Mouse (Mus musculus) ES-Bruce4 (cell line): Measurements from ENCODE around the gene Cops3. TPM values are rescaled to one million over a fixed set of nuclear protein-coding genes. Genes with fewer than 3 reads are reported as not detected.

Experiments used
- H3K27ac ChIP-seq: 2 replicates; pipeline ENCODE4 v1.5.1; 2012; ENCODE audit warnings: low read length, inconsistent platforms; ENCODE audit not compliant: insufficient read depth
- H3K27me3 ChIP-seq: 2 replicates; pipeline ENCODE4 v1.6.1; 2012; ENCODE audit warnings: mild to moderate bottlenecking, low read length, inconsistent platforms; ENCODE audit not compliant: control insufficient read depth, poor library complexity, insufficient read depth, severe bottlenecking
- H3K36me3 ChIP-seq: 2 replicates; pipeline ENCODE4 v1.6.1; 2012; ENCODE audit warnings: inconsistent platforms, mild to moderate bottlenecking, low read length, moderate library complexity; ENCODE audit not compliant: control insufficient read depth, poor library complexity, insufficient read depth, severe bottlenecking
- H3K4me1 ChIP-seq: one replicate; pipeline ENCODE4 v1.8.1; 2011; ENCODE audit warnings: low read length; ENCODE audit not compliant: control insufficient read depth, insufficient read depth
- H3K4me3 ChIP-seq: 2 replicates; pipeline ENCODE4 v1.5.1; 2011; ENCODE audit warnings: low read depth, mild to moderate bottlenecking, low read length
- H3K9ac ChIP-seq: 2 replicates; pipeline ENCODE4 v1.6.1; 2012; ENCODE audit warnings: low read depth, mild to moderate bottlenecking, inconsistent platforms; ENCODE audit not compliant: poor library complexity, severe bottlenecking
- H3K9me3 ChIP-seq: replicated peaks from 2 replicates; pipeline ENCODE4 v1.6.1; 2012; ENCODE audit warnings: mild to moderate bottlenecking, low read length, inconsistent platforms; ENCODE audit not compliant: control insufficient read depth, poor library complexity, insufficient read depth, severe bottlenecking
- CTCF ChIP-seq: IDR thresholded peaks from one replicate; pipeline ENCODE4 v1.8.1; 2011; ENCODE audit warnings: low read depth, low read length
- EP300 ChIP-seq: IDR thresholded peaks from 2 replicates; pipeline ENCODE4 v1.6.1; 2011; ENCODE audit warnings: low read depth, low read length; ENCODE audit not compliant: insufficient read depth
- POLR2A ChIP-seq: IDR thresholded peaks from one replicate; pipeline ENCODE4 v1.8.1; 2011; ENCODE audit warnings: low read length; ENCODE audit not compliant: insufficient read depth
- polyA plus RNA-seq: library from polyadenylated mRNA; stranded (reverse); fragments of >200 nt; gene quantifications from 2 replicates; pipeline ENCODE4 v1.2.4, GENCODE M21; 2011; ENCODE audit warnings: low read depth; ENCODE audit not compliant: missing spikeins, insufficient read depth, insufficient read length

Cops3 gene
- polyA plus RNA-seq, 1 experiment = 131 TPM

DNA sequence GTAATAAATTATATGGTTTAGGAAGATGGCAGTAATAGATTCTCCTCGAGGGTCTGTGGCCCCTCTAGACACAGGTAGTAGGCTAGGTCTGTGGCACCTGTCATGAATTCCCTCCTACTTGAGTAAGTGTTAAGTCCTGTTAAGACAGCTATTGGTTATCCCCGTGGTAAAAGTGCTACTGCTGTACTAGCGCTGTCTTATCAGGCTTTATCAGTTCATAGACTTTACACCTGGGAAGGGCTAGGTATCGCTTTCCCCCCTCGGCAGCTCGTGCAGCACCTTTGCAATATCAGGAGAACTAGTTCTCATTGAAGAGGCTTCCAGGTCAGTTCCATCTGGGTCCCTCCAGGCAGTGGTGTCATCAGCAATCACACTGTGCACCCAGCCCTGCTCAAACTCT is 24.7 kb upstream of the Cops3 start:
- no peak overlapping the region for H3K4me3 ChIP-seq
- no peak for TF ChIP-seq EP300
- no peak for TF ChIP-seq POLR2A
- TF ChIP-seq CTCF = no peak
- H3K9me3 ChIP-seq = no peaks in the 10 kb centered on the region
- H3K27ac ChIP-seq = no peak overlapping the region
- no peak overlapping the region for H3K9ac ChIP-seq
- H3K36me3 ChIP-seq = no peaks in the 10 kb centered on the region
- H3K27me3 ChIP-seq = no peaks in the 10 kb centered on the region
- peaks cover 6% of the 10 kb centered on the region for H3K4me1 ChIP-seq

DNA sequence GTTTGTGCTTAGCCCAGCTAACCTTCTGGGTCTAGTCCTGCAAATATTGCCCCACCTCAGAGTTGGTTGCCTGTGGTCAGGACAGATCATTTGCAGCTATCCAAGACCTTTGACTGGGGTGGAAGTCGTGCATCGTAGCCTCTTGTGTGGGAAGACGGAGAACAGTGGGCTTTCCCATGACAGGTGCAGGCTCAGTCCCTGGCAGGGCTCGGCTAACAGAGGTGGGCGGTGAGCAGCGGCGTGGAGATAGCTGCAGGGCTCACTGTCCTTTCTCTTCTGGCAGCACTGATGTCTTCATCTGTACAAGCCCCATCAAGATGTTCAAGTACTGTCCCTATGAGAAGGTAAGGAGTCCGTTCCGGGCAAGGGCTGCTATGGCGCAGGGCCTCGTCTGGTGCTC is 20.8 kb upstream of the Cops3 start:
- Histone ChIP-seq H3K9ac (no peak overlapping the region), H3K9me3 (no peaks in the 10 kb centered on the region), H3K27me3 (no peaks in the 10 kb centered on the region), H3K36me3 (no peaks in the 10 kb centered on the region), H3K27ac (no peak overlapping the region), H3K4me3 (no peak overlapping the region), H3K4me1 (peaks cover 6% of the 10 kb centered on the region)
- TF ChIP-seq POLR2A = no peak
- TF ChIP-seq EP300 = no peak
- no peak for TF ChIP-seq CTCF

DNA sequence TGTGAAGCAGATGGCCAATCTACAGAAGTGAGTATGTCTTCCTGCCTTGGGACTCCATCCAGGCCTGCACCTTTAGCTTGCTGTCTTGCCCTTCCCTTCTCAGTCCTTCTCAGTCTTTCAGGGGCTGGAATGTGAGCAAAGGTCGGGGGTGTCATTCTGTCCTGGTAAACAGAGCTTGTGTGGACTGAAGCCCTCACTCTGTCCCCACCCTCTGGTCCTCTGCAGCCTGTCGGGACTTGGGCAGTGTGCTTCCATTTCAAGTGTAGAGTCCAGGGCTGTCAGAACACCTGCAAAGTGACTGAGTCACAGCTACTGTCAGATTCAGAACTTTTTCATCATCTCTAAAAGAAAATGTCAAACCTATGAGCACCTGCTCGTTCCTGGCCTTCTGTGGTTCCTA is 13.2 kb upstream of the Cops3 start:
- H3K4me3 ChIP-seq = no peak overlapping the region
- H3K27me3 ChIP-seq = no peaks in the 10 kb centered on the region
- H3K36me3 ChIP-seq = no peaks in the 10 kb centered on the region
- no peak overlapping the region for H3K27ac ChIP-seq
- no peak overlapping the region for H3K9ac ChIP-seq
- H3K9me3 ChIP-seq = no peaks in the 10 kb centered on the region
- TF ChIP-seq POLR2A = no peak
- no peak for TF ChIP-seq CTCF
- TF ChIP-seq EP300 = no peak
- H3K4me1 ChIP-seq = no peaks in the 10 kb centered on the region

DNA sequence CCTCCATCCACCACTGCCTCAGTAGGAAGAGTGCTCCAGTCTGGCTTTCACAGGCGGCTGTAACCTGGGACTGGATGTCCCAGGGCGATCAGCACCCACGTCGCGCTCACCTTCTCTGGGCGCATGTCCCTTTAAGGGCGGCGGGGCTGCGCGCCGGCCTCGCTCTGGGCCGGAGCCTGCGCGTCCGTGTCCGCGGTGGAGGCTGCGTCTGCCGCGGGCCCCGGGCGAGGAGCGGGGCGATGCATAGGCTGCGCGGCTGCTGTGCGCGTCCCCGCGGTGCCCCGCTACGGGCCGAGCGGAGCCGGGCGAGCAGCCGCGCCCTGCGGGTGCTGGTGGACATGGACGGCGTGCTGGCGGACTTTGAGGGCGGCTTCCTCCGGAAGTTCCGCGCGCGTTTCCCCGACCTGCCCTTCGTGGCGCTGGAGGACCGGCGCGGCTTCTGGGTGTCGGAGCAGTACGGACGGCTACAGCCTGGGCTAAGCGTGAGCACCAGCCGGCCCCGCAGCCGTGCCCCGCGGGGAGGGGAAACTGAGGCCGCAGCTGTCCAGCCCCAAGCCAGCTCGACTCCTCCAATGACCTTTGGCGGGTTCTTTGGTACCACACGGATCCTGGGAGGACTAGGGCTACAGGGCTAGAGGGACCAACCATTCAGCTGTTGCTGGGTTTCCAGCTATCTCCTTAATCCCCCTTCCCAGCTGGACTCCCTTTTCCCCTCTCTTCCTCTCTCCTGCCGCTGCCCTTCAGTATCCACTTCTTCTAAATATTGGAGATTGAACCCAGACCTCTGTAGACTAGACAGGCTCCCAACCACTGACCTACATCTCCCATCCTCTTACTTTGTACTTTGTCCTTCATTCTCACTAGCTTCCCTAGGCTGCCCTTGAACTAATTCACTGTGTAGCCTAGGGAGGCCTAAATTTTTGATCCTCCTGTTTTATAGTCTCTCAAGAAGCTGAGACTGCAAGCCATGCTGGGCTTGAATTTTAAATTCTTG is 8.6 kb upstream of the Cops3 start:
- Histone ChIP-seq H3K9me3 (no peaks in the 10 kb centered on the region), H3K27ac (no peak overlapping the region), H3K4me1 (no peaks in the 10 kb centered on the region), H3K4me3 (peak overlapping the region; percentile 85), H3K9ac (peak overlapping the region; percentile 69), H3K36me3 (no peaks in the 10 kb centered on the region), H3K27me3 (no peaks in the 10 kb centered on the region)
- TF ChIP-seq POLR2A = no peak
- no peak for TF ChIP-seq CTCF
- no peak for TF ChIP-seq EP300

DNA sequence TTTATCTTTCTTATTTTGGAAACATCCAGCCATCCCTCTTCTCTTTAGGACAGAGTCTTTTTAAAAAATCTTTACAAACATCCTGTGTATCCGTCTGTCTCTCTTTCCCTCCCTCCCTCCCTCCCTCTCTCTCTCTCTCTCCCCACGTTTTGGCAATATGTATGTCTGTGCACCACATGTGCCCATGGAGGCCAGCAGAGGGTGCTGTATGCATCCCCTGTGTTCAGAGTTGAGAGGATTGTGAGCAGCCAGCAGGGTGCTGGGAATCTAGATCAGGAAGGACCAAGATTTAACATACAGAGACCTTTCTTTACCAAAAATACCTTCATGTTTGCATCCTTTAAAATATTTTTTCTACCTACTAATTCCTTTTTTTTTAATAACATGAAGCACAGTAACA is 7.5 kb upstream of the Cops3 start:
- 0 out of 2 replicates have a peak, but pooled peaks have one; percentile 17 for TF ChIP-seq EP300
- TF ChIP-seq CTCF = peak; percentile 92
- TF ChIP-seq POLR2A = no peak

DNA sequence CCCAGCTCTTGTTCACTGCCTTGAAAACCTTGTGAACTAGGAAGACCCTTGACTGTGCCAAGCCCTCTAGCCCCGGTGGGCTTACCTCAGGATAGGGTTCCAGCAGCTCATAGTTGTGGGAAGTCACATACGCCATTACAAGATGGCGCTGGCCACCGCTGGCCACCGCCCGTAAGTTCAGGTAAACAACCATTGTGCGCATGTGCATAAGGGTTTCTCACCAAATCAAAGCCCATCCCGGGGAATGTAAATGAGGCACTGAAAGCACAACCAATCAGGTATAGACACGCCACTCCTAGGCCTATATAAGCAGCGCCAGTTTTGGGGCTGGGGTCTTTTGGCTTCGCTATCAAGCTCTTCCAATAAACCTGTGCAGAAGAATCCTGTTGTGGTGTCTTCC is 6.7 kb upstream of the Cops3 start:
- no peaks in the 10 kb centered on the region for H3K4me1 ChIP-seq
- no peak overlapping the region for H3K9ac ChIP-seq
- H3K4me3 ChIP-seq = no peak overlapping the region
- no peaks in the 10 kb centered on the region for H3K27me3 ChIP-seq
- no peaks in the 10 kb centered on the region for H3K9me3 ChIP-seq
- H3K27ac ChIP-seq = no peak overlapping the region
- H3K36me3 ChIP-seq = no peaks in the 10 kb centered on the region
- TF ChIP-seq EP300 = no peak
- no peak for TF ChIP-seq POLR2A
- TF ChIP-seq CTCF = no peak

More for the DNA sequence above, 7.5 kb upstream of the Cops3 start:
- Histone ChIP-seq H3K36me3 (no peaks in the 10 kb centered on the region), H3K9me3 (no peaks in the 10 kb centered on the region), H3K27ac (no peak overlapping the region), H3K4me1 (no peaks in the 10 kb centered on the region), H3K9ac (no peak overlapping the region), H3K27me3 (no peaks in the 10 kb centered on the region), H3K4me3 (no peak overlapping the region)
